Mouse (Mus musculus) embryonic facial prominence, embryonic 13.5 days (tissue): Measurements from ENCODE around the gene Nfatc3. TPM values are rescaled to one million over a fixed set of nuclear protein-coding genes. Genes with fewer than 3 reads are reported as not detected.

Source experiments
- ATAC-seq: fragments of 200-750 bp; cut with Nextera tagmentation; 2 replicates; pipeline ENCODE4 v1.8.0; 2017; ENCODE audit warnings: low read depth; ENCODE audit not compliant: insufficient number of reproducible peaks, insufficient read depth, low FRiP score, low TSS enrichment
- H3K27ac ChIP-seq: fragments of 300-500 bp; sonication (generic); 2 replicates; pipeline ENCODE4 v1.5.1; 2015; ENCODE audit warnings: moderate library complexity, mild to moderate bottlenecking, inconsistent platforms
- H3K27me3 ChIP-seq: fragments of 300-500 bp; sonication (generic); 2 replicates; pipeline ENCODE4 v1.6.1; 2015; ENCODE audit warnings: mild to moderate bottlenecking, inconsistent platforms
- H3K36me3 ChIP-seq: fragments of 300-500 bp; sonication (generic); 2 replicates; pipeline ENCODE4 v1.6.1; 2015; ENCODE audit warnings: mild to moderate bottlenecking, inconsistent platforms
- H3K4me1 ChIP-seq: fragments of 300-500 bp; sonication (generic); 2 replicates; pipeline ENCODE4 v1.6.1; 2015; ENCODE audit warnings: inconsistent platforms
- H3K4me2 ChIP-seq: fragments of 300-500 bp; sonication (generic); 2 replicates; pipeline ENCODE4 v1.6.1; 2015; ENCODE audit warnings: moderate library complexity, mild to moderate bottlenecking, inconsistent platforms
- H3K4me3 ChIP-seq: fragments of 300-500 bp; sonication (generic); 2 replicates; pipeline ENCODE4 v1.5.1; 2015; ENCODE audit warnings: mild to moderate bottlenecking, inconsistent platforms
- H3K9ac ChIP-seq: fragments of 300-500 bp; sonication (generic); 2 replicates; pipeline ENCODE4 v1.6.1; 2015; ENCODE audit warnings: mild to moderate bottlenecking, inconsistent platforms
- H3K9me3 ChIP-seq: fragments of 300-500 bp; sonication (generic); 2 replicates; pipeline ENCODE4 v1.6.1; 2016; ENCODE audit warnings: inconsistent platforms
- WGBS: fragments of 180-500 bp; shearing (Covaris S2); methylation state at CpG from one replicate; pipeline ENCODE4 v1.1.7; 2015; ENCODE audit warnings: mixed read lengths; 5-methylcytosine and 5-hydroxymethylcytosine counted together
- polyA plus RNA-seq: library from polyadenylated mRNA; unstranded; fragments of >200 nt; fragmentation: Nextera tagmentation; extraction: Ambion mirVana; gene quantifications from 2 replicates; pipeline ENCODE4 v1.2.1, GENCODE M21; 2015

The Nfatc3 gene
- polyA plus RNA-seq, 1 experiment from 2014 or later = 10.1 TPM

GRCm38 (mm10) chr8:106102321-106102720, 43.7 kb downstream of the Nfatc3 start:
- Histone ChIP-seq H3K9ac (no peak overlapping the region), H3K4me1 (no peaks in the 10 kb centered on the region), H3K36me3 (peaks cover 46% of the 10 kb centered on the region), H3K27me3 (no peaks in the 10 kb centered on the region), H3K4me3 (no peak overlapping the region), H3K27ac (no peak overlapping the region), H3K4me2 (no peak overlapping the region), H3K9me3 (no peaks in the 10 kb centered on the region)
- ATAC-seq = no peak
- 85% methylated on average over 4 of the region's 4 CpGs for WGBS

DNA sequence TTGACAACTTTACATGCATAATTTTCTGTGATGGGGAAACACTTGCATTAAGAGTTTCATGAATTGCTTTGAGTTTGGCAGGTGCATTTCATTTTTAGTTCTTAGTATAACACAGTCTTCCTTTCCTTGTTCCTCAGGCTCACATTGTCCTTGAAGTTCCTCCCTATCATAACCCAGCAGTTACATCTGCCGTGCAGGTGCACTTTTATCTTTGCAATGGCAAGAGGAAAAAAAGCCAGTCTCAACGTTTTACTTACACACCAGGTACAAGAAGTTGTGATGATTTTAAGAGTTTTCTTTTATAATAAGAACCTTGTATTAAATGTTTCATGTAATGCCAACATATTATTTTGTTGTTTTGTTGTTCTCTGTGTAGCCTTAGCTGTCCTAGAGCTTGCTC, 45.2 kb downstream of the Nfatc3 start:
- WGBS = 95% methylated on average over 2 of the region's 2 CpGs
- H3K27ac ChIP-seq = no peak overlapping the region
- no peak overlapping the region for H3K4me2 ChIP-seq

DNA sequence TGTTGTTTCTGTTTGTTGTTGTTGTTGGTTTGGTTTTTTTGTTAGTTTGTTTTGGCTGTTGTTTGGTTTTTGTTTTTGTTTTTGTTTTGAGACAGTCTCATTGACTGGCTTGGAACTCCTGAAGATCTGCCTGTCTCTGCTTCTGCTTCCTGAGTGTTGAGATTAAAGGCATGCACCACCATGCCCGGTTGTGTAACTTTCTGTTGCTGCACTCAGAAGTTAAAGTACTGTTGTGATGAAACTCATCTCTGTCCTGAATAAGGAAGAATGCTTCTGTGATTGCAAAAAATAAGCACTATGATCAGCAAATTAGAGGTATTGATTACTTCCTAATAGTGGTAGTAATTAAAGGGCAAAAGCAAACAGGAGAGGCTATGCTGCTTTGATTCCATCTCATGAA, 47.6 kb downstream of the Nfatc3 start:
- Histone ChIP-seq H3K36me3 (peaks cover 63% of the 10 kb centered on the region), H3K27ac (no peak overlapping the region), H3K4me3 (no peak overlapping the region), H3K27me3 (no peaks in the 10 kb centered on the region), H3K9me3 (no peaks in the 10 kb centered on the region), H3K9ac (no peak overlapping the region), H3K4me1 (no peaks in the 10 kb centered on the region), H3K4me2 (no peak overlapping the region)
- WGBS = 84% methylated on average over 1 of the region's 1 CpGs
- no peak for ATAC-seq

More for the DNA sequence above, 45.2 kb downstream of the Nfatc3 start:
- H3K27me3 ChIP-seq = no peaks in the 10 kb centered on the region
- ATAC-seq = no peak
- no peak overlapping the region for H3K4me3 ChIP-seq
- no peaks in the 10 kb centered on the region for H3K4me1 ChIP-seq
- H3K9me3 ChIP-seq = no peaks in the 10 kb centered on the region
- H3K36me3 ChIP-seq = peaks cover 56% of the 10 kb centered on the region
- H3K9ac ChIP-seq = no peak overlapping the region

DNA sequence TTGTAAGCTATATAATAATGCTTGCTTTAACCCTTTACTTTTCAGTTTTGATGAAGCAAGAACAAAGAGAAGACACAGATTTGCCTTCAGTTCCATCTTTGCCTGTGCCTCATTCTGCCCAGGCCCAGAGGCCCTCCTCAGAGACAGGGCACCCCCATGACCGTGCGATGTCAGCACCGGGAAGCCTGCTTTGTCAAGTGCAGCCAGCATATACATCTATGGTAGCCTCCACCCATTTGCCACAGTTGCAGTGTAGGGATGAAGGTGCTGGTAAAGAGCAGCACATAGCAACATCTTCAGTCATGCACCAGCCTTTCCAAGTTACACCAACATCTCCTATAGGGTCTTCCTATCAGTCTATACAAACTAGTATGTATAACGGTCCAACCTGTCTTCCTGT, 49.4 kb downstream of the Nfatc3 start:
- no peak overlapping the region for H3K4me3 ChIP-seq
- no peak overlapping the region for H3K4me2 ChIP-seq
- H3K27ac ChIP-seq = no peak overlapping the region
- H3K4me1 ChIP-seq = no peaks in the 10 kb centered on the region
- no peak overlapping the region for H3K9ac ChIP-seq
- H3K27me3 ChIP-seq = no peaks in the 10 kb centered on the region
- WGBS = 97% methylated on average over 4 of the region's 4 CpGs
- ATAC-seq = no peak
- no peaks in the 10 kb centered on the region for H3K9me3 ChIP-seq
- H3K36me3 ChIP-seq = peaks cover 62% of the 10 kb centered on the region

- no peaks in the 10 kb centered on the region for H3K27me3 ChIP-seq
- no peak overlapping the region for H3K27ac ChIP-seq
- no peaks in the 10 kb centered on the region for H3K9me3 ChIP-seq
- 92% methylated on average over 3 of the region's 3 CpGs for WGBS
- peaks cover 57% of the 10 kb centered on the region for H3K36me3 ChIP-seq
- no peak overlapping the region for H3K4me3 ChIP-seq
- no peak overlapping the region for H3K4me2 ChIP-seq
- H3K9ac ChIP-seq = no peak overlapping the region; the same call in 1 of the 2 replicates
- ATAC-seq = no peak
- no peaks in the 10 kb centered on the region for H3K4me1 ChIP-seq
These were observed 50.1 kb downstream of the Nfatc3 start for GRCm38 (mm10) chr8:106108729-106109128.

DNA sequence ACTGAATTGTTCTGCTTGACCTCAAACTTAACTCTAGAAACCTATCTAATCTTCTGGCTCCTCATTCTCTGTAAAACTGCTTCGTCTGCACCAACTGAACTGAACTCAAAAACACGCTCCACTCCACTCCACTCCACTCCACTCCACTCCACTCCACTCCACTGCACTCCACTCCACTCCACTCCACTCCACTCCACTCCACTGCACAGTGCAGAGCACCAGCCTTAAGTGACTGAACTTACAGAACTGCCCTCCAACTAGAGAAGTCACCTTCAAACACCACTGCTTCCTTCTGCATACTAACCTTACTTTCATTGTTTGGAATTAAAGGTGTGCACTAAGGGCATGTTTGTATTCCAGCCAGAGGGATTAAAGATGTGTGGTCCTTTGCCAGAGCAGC, 53.4 kb downstream of the Nfatc3 start:
- Histone ChIP-seq H3K9me3 (no peaks in the 10 kb centered on the region), H3K27ac (no peak overlapping the region), H3K9ac (no peak overlapping the region), H3K27me3 (no peaks in the 10 kb centered on the region), H3K36me3 (peaks cover 60% of the 10 kb centered on the region), H3K4me2 (no peak overlapping the region), H3K4me3 (no peak overlapping the region), H3K4me1 (no peaks in the 10 kb centered on the region)
- no peak for ATAC-seq
- WGBS = 90% methylated on average over 2 of the region's 2 CpGs

DNA sequence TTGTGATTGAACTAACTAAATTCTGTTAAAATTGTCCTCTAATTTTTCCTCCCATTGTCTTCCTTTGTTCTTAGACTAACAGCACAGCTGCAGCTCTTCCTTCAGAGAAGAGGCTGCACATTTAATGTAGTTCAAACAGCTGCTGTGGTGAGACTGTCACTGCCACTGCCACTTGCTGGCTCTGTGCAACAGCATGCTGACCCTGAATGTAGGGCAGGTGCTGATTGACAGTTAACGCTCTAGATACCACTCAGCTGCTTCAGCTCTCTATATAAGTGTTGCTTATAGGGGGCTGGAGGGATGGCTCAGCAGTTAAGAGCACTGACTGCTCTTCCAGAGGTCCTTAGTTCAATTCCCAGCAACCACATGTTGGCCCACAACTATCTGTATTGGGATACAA, 53.9 kb downstream of the Nfatc3 start:
- 90% methylated on average over 1 of the region's 1 CpGs for WGBS
- H3K27ac ChIP-seq = no peak overlapping the region
- H3K27me3 ChIP-seq = no peaks in the 10 kb centered on the region
- ATAC-seq = no peak
- no peaks in the 10 kb centered on the region for H3K9me3 ChIP-seq
- peaks cover 62% of the 10 kb centered on the region for H3K36me3 ChIP-seq
- H3K4me2 ChIP-seq = no peak overlapping the region
- no peak overlapping the region for H3K9ac ChIP-seq
- H3K4me3 ChIP-seq = no peak overlapping the region
- no peaks in the 10 kb centered on the region for H3K4me1 ChIP-seq

DNA sequence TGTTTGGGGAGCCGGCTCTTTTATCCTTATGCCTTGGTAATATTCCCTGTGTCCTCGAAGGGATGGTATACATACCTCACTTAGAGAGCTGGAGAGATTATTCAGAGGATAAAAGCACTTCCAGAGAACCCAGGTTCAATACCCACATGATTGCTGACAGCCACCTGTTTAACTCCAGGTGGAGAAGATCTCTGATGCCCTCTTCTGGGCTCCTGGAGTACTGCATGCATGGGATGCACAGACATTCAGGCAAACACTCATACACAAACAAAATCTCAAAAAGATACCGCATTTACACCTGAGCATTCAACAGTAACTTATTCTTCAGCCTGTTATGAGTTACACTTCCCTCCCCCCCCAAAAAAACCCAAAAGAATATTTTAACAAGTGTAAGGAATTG, 57.3 kb downstream of the Nfatc3 start:
- 96% methylated on average over 3 of the region's 3 CpGs for WGBS
- no peak overlapping the region for H3K9ac ChIP-seq
- no peak overlapping the region for H3K4me2 ChIP-seq
- H3K4me3 ChIP-seq = no peak overlapping the region
- peaks cover 48% of the 10 kb centered on the region for H3K36me3 ChIP-seq
- H3K9me3 ChIP-seq = no peaks in the 10 kb centered on the region
- no peak for ATAC-seq
- H3K27ac ChIP-seq = no peak overlapping the region
- H3K27me3 ChIP-seq = no peaks in the 10 kb centered on the region
- H3K4me1 ChIP-seq = no peaks in the 10 kb centered on the region

GRCm38 (mm10) chr8:106123443-106123842, 64.8 kb downstream of the Nfatc3 start:
- Histone ChIP-seq H3K27me3 (no peaks in the 10 kb centered on the region), H3K27ac (no peak overlapping the region), H3K36me3 (peaks cover 43% of the 10 kb centered on the region), H3K9ac (no peak overlapping the region), H3K9me3 (no peaks in the 10 kb centered on the region), H3K4me3 (no peak overlapping the region), H3K4me1 (no peaks in the 10 kb centered on the region), H3K4me2 (no peak overlapping the region)
- ATAC-seq = no peak
- 85% methylated on average over 3 of the region's 3 CpGs for WGBS

- Histone ChIP-seq H3K36me3 (peaks cover 53% of the 10 kb centered on the region), H3K27me3 (no peaks in the 10 kb centered on the region)
- 92% methylated on average over 1 of the region's 1 CpGs for WGBS
These were observed 67.4 kb downstream of the Nfatc3 start for GRCm38 (mm10) chr8:106126055-106126454.

DNA sequence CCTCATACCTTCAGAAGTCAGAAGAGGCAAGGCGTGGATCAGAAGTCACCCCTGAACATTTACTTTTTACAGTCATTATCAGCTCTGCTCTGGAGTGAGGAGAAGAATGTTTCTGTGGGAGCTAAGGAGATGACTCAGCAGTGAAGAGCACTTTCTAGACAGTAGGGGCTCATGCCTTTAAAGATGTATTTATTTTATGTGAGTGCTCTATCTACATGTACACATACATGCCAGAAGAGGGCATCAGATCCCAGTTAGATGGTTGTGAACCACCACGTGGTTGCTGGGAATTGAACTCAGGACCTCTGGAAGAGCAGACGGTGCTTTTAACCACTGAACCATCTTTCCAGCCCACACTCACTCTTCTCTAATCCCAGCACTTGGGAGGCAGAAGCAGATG, 68.4 kb downstream of the Nfatc3 start:
- peaks cover 59% of the 10 kb centered on the region for H3K36me3 ChIP-seq
- no peaks in the 10 kb centered on the region for H3K9me3 ChIP-seq
- ATAC-seq = no peak
- H3K4me2 ChIP-seq = no peak overlapping the region
- no peaks in the 10 kb centered on the region for H3K4me1 ChIP-seq
- 75% methylated on average over 3 of the region's 3 CpGs for WGBS
- no peaks in the 10 kb centered on the region for H3K27me3 ChIP-seq
- no peak overlapping the region for H3K9ac ChIP-seq
- no peak overlapping the region for H3K27ac ChIP-seq
- H3K4me3 ChIP-seq = no peak overlapping the region

More at GRCm38 (mm10) chr8:106126055-106126454, 67.4 kb downstream of the Nfatc3 start:
- no peaks in the 10 kb centered on the region for H3K4me1 ChIP-seq
- no peak overlapping the region for H3K9ac ChIP-seq
- H3K4me3 ChIP-seq = no peak overlapping the region
- no peaks in the 10 kb centered on the region for H3K9me3 ChIP-seq
- no peak overlapping the region for H3K4me2 ChIP-seq
- ATAC-seq = no peak
- no peak overlapping the region for H3K27ac ChIP-seq

DNA sequence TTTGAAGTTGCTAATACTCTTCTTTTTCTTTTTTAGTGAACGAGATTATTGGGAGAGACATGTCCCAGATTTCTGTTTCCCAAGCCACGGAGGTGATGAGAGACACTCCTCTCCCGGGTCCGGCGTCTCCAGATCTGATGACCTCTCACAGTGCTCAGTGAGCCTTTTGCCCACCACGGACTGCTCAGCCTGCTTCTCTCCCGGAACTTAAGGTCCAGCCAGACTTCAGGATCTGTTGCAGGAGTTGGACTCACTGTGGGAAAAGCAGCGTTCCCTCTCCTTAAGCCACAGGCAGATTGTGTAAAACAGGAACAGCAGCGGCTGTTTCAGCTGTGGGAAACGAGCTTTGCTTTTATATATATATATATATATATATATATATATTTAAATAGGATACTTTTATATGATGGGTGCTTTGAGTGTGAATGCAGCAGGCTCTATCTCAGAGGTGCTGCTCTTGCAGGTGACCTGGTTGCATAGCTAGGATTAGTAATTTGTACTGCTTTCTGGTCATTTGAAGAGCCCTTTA, 69.3 kb downstream of the Nfatc3 start:
- Histone ChIP-seq H3K27ac (no peak overlapping the region), H3K27me3 (peaks cover 6% of the 10 kb centered on the region), H3K9ac (no peak overlapping the region), H3K4me1 (no peaks in the 10 kb centered on the region), H3K9me3 (no peaks in the 10 kb centered on the region), H3K4me3 (no peak overlapping the region), H3K36me3 (peaks cover 66% of the 10 kb centered on the region), H3K4me2 (no peak overlapping the region)
- 88% methylated on average over 10 of the region's 10 CpGs for WGBS
- no peak for ATAC-seq
